Mouse (Mus musculus) bone marrow, adult 2 months (tissue): ENCODE data around the gene Ms4a6d.

Source experiments
- CTCF ChIP-seq: fragments of 200-500 bp; IDR thresholded peaks from 2 replicates; pipeline ENCODE4 v1.5.1; 2011; ENCODE audit warnings: low read length, control low read depth; ENCODE audit not compliant: control insufficient read depth, insufficient read depth
- POLR2A ChIP-seq: fragments of 200-500 bp; IDR thresholded peaks from 2 replicates; pipeline ENCODE4 v1.6.1; 2011; ENCODE audit warnings: low read depth, mild to moderate bottlenecking, control low read depth, low read length, borderline replicate concordance; ENCODE audit not compliant: control insufficient read depth

DNA sequence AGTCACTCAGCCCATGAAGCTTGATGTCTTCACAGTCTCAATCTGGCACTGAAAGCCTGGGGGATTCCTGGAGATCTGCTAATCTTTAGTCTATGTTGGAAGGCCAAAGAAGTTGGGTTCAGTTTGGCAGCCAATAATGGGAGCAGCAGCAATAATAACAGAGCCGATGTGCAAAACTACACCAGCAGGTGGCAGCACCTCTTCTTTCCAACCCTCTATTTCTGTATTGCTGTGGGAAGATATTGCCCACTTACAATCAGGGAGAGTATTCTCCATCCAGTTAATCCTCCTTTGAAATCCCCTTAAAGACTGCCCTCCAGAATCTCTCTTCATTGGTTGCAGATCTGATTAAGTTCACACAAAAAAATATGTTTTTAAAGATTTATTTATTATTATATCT lies 3.5 kb upstream of the Ms4a6d start:
- peak; percentile 37 for TF ChIP-seq CTCF
- no peak for TF ChIP-seq POLR2A
